Mouse (Mus musculus) heart, adult 9 months (tissue): ENCODE data around the gene AL607142.1.

ENCODE experiments used
- DNase-seq, 2 experiments: peaks; one replicate each; pipeline ENCODE4 v3.0.0; 2022; ENCODE audit warnings: low spot score in 2 of 2

Gene AL607142.1

GRCm38 (mm10) chr4:120064696-120065095 is at the start of gene AL607142.1:
Gene AL607142.1 (plus strand): TSS chr4:120064996.
- no peak for DNase-seq

- DNase-seq = no peak
Measured at GRCm38 (mm10) chr4:120018426-120018825, 46.4 kb upstream of the AL607142.1 start.

DNA sequence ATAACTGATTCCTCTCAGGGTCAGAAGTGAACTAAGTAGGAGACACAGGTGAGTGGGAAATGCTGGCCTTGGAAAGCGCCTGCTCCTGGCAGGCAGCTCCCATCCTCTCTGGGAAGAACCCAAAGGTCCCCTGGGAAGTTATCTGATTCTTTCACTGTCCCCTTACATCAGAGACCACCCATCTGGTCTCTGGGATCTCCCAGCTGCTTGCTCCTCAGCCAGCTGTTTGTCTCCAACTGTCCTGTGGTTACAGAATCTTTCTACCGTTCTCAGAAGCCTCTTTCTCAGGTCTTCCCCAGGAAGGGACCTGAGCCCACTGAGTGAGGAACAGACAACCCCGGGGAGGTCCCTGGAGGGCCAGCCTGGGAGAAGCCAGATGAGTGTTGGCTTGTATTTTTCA is 42.4 kb upstream of the AL607142.1 start:
- DNase-seq = no peak

- DNase-seq = no peak
Measured at GRCm38 (mm10) chr4:120023221-120023840, 41.5 kb upstream of the AL607142.1 start.

GRCm38 (mm10) chr4:120024071-120024470 is 40.7 kb upstream of the AL607142.1 start:
- DNase-seq = peak; percentile 32 to 51

DNA sequence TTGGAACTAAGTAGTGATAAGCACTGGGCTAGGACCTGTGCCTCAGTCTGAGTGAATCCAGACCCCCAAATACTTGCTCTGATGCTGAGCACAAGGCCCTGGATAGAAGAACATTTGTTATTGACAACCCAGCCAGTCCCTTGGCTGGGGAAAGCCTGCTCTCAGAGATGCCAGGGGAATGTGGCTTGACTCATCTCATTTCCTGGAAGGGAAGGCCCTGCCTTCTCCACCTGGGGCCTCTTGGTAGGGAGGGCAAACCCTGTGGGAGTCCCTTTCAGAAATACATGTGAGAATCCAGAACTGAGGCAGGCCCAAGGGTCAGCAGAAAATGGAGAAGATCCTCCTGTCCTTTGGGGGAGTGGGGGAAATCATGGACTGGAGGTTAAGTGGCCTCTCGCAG is 37.1 kb upstream of the AL607142.1 start:
- no peak for DNase-seq

DNA sequence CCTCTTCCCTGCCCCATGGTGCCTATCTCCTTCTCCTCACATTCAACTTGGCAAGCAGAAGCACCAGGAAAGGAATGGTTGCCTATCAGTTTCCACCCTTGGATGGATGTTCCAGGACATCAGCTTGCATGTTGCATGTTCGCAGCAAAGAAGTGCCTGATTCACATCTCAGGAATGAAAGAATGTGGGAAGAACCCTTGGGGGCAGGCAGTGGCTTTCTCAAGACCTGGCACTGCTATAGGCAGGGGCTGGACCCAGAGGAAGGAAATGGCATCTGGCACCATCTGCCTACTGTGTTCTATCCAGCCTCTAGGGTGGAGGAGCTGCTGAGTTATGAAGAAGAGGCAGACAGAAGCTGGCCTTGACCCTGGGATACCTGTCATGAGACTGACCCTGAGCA is 34.9 kb upstream of the AL607142.1 start:
- no peak for DNase-seq

GRCm38 (mm10) chr4:120032320-120032983 is 32.3 kb upstream of the AL607142.1 start:
- peak; percentile 64 to 76 for DNase-seq

DNA sequence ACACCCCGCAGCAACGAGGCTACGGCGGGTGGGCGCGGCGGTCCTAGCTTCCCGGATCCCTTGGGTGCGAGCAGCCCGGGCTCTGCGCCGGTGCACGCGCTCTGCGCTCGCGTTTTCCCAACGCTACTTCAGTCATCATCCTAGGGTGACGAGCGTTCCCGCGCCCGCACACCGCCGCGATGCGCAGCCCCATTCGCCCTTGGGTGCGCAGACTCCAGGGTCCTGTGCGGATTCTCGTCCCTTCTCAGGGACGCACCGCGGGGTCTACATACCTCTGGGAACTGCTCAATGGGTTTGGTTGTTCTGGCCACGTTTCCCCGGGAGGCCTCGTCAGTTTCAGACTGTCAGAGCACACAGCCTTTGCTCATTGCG is 31.8 kb upstream of the AL607142.1 start:
- DNase-seq = peak in 1 of 2 experiments; percentile 13

DNA sequence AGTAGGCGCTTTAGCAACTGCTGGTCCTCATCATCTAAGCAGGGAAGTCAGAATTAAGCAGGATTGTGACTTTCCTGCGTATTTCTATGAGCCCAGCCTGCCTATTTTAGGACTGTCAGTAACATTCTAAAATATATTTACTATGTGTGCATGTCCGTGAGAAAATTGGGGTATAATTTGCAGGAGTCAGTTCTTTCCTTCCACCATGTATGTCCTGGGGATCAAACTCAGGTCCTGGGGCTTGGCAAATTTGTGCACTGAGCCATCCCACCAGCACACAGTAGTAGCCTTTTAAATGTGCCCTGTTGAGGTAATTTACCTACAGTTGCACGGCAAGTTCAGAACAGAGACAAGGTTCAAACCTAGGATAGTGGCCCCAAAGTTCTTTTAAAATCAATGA is 28.5 kb upstream of the AL607142.1 start:
- no peak for DNase-seq

DNA sequence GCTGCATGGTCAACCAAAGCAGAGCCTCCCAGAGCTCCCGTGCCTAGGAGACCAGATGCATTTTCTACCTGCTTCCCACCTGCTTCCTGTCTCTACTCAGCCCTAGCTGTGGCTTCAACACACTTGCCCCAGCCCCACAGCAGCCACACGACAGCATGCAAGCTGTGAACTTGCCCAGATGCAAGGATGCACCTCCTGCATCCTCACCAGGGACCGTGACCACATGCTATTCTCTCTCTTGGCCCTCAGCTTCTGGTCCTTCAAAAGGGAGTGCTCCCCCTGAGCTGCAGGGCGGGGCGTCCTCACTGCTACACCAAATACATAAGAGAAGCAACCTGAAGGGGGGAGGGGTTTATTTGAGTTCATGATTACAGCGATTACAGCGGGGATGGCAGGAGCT is 27.8 kb upstream of the AL607142.1 start:
- DNase-seq = no peak

DNA sequence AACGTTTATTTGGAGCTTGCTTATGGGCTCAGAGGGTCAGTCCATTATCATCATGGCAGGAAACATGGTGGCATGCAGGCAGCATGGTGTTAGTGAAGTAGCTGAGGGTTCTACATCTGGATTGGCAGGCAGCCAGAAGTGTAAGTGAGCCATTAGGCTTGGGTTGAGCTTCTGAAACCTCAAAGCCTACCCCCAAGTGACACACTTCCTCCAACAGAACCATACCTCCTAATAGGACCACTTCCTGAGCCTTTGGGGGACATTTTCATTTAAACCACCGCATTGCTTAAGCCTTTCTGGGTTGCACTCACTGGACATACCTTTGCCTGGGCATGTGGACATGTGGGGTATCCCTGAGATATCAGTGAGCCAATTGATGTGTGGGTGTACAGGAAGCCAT is 23.3 kb upstream of the AL607142.1 start:
- no peak for DNase-seq

GRCm38 (mm10) chr4:120042480-120042879 is 22.3 kb upstream of the AL607142.1 start:
- no peak for DNase-seq

DNA sequence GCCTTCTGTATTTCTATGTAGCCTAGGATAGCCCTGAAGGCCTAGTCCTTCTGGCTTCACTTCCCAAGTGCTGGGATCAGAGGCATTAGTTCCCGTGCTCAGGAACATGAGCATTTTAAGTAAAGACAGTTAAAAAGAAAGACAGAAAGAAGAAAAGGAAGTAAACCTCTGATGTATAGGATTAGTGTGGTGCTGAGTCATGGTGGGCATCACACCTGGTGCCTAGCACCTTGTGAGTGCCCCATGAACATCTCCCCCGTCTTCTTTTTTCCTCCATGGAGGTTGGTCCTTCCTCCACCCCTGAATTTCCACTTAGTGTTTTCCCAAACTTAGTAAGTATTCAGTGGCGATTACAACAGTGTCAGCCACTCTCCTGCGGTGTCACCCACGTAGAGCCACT is 20.2 kb upstream of the AL607142.1 start:
- no peak for DNase-seq

DNA sequence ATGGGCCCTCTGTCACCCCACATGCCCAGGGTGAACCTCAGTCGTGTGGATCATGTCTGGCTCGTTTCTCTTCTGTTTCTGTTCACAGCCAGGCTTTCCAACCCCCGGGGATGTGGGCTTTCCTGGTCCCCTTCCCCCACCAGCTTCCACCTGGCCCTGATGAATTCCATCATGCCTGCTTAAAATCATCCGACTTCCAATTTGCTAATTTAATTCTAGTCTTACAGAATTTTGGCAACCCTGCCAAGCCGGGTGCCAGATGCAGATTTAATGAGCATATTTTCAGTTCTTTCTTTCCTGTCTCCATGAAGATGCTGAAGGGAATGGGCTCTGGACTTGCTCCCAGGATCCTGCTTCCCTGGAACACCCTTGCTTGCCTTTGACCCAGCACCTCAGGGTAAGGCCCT is 19.7 kb upstream of the AL607142.1 start:
- no peak for DNase-seq

- DNase-seq = no peak
Measured at GRCm38 (mm10) chr4:120045871-120046270, 18.9 kb upstream of the AL607142.1 start.

- DNase-seq = no peak
Measured at GRCm38 (mm10) chr4:120047060-120047459, 17.7 kb upstream of the AL607142.1 start.

DNA sequence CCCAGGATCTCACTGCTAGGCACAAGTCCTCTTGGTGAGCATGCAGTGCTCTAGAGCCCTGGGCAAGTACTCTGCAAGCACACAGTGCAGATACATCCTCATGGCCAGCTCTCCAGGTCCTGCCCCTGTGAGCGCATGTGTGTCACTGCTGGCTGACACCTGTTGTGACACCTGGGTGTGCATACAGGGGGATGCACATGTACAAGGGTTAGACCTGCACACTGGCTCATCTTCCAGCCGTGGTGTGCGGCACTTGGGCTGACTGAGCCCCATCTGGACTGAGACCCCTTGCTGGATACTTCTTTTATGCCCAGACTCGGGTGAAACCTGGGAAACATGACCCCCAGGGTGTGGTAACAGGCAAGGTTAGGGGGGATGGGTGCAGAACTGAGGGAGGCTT is 16.5 kb upstream of the AL607142.1 start:
- no peak for DNase-seq

DNA sequence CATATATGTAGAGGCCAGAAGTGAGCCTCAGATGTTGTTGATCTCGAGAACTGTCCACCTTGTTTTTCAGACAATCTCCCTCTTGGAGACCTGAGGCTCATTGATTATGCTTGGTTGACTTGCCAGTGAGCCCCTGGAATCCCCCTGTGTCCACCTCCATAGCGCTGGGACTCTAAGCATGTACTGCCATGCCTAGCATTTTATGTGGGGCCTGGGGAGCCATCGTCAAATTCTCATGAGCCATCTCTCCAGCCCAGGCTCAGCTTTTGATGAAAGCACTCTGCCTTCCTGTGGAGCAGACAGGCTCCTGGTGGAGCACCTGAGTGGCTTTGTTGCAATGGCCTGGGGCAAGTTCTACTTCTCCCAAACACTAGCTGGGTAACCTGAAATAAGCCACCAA is 14.9 kb upstream of the AL607142.1 start:
- DNase-seq = no peak

DNA sequence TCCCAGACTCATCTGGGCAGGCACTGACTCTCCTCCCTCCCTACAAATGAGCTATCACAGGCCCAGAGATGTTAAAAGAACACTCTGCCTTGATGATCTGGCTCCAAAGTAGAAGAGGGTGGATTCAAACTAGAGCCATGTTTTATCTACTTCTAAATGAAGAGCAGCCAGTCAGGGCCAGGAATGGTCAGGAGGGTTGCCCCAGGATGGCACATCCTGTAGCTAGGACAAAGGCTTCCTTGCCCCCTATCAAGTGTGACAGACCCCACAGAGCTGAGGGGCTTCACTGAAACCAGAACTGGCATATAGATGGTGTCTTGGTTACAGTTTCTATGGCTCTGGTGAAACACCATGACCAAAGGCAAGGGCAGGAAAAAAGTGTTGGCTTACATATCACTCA is 12.3 kb upstream of the AL607142.1 start:
- DNase-seq = no peak

DNA sequence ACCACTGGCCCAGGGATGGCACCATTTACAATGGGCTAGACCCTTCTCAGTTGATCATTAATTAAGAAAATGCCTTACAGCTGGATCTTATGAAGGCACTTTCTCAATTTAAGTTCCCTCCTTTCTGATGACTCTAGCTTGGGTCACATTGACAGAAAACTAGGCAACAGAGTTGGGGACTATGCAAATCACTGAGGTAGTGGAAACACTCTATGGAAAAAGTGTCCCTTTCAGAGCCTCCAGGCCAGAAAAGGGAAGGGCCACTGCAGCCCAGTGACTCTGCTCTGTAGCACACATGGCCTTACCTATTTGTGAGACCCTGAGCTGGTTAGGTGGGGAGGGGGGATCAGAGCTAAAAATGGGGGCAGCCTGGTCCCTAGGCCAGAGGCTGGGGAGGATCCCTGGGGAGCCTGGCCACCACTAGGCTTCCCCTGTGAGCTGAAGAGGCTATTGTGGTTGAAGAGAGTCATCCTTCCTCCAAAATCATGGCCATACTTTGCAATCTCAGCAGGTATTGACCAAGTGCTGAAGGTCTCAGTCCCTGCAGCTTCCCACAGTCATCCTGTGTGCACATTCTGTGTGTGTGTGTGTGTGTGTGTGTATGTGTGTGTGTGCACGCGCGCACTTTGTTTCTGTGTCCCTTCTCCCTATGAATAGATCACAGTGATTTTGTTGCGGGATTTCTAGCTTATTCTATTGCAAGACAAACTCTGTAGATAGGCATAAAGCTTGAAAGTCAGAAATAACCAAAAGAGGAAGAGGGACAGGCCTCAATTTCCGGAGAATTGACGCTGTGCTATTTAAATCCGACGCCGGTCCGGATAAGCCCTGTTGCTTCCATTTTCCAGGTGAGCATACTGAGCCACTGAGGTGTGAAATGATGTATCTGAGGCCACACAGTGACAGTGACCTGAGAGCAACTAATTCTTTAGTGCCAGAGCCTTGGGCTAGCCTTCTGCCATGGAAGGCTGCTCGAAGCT is 11.5 kb upstream of the AL607142.1 start:
- DNase-seq = no peak

- DNase-seq = peak in 1 of 2 experiments; percentile 31
Measured at GRCm38 (mm10) chr4:120054145-120054544, 10.7 kb upstream of the AL607142.1 start.

DNA sequence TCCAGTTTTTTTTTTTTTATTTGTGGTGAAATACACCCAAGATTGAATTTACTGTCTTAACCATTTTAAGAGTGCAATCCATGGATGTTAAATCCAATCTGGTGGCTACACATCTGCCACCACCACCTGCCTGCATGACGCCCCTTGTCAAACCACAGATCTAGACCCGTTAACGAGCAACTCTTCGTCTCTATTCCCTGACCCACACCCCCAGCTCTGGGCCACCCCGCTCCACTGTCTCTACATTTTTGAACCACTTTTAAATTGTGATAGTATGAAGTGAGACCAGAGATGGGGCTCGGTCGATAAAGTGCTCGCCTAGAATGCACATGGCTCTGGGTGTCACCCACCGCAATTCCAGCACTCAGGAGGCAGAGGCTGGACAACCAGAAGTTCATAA is 8.3 kb upstream of the AL607142.1 start:
- no peak for DNase-seq
